Mouse (Mus musculus): ENCODE data around the gene Wdr47. TPM values are rescaled to one million over a fixed set of nuclear protein-coding genes. Genes with fewer than 3 reads are reported as not detected.
"Not testable (repeated sequence)": the region's sequence is repeated elsewhere in the genome, so short reads cannot be mapped to it uniquely, and the experiment has no call there.

Wdr47 gene
- polyA plus RNA-seq, 1 experiment from 2014 or later, result 124 TPM

- no peak for ATAC-seq
- Histone ChIP-seq H3K9me3 (replicated peaks; ENCODE audit: control insufficient read depth, low read length, poor library complexity, severe bottlenecking) (no peaks in the 10 kb centered on the region), H3K27me3 (ENCODE audit: control insufficient read depth, insufficient read depth, low read depth, low read length) (no peaks in the 10 kb centered on the region), H3K4me2 (ENCODE audit: low read length) (no peak overlapping the region), H3K27ac (ENCODE audit: low read length) (peak overlapping the region; percentile 10; the same call in 1 of the 2 replicates), H3K4me1 (ENCODE audit: control insufficient read depth, insufficient read depth, low read length) (peaks cover 12% of the 10 kb centered on the region), H3K4me3 (ENCODE audit: low read depth, low read length) (no peak overlapping the region), H3K36me3 (ENCODE audit: control insufficient read depth, insufficient read depth, low read length) (no peaks in the 10 kb centered on the region), H3K9ac (ENCODE audit: low read depth, low read length) (no peak overlapping the region)
- 7% methylated on average over 15 of the region's 15 CpGs for WGBS
Measured at GRCm38 (mm10) chr3:108567990-108568877, 22.8 kb upstream of the Wdr47 start.

GRCm38 (mm10) chr3:108569636-108570035, 21.4 kb upstream of the Wdr47 start:
- peaks cover 17% of the 10 kb centered on the region for H3K4me1 ChIP-seq (ENCODE audit: control insufficient read depth, insufficient read depth, low read length)
- H3K27me3 ChIP-seq (ENCODE audit: control insufficient read depth, insufficient read depth, low read depth, low read length); H3K27ac ChIP-seq (ENCODE audit: low read length); H3K9me3 ChIP-seq (replicated peaks; ENCODE audit: control insufficient read depth, low read length, poor library complexity, severe bottlenecking); H3K4me2 ChIP-seq (ENCODE audit: low read length); ATAC-seq; H3K36me3 ChIP-seq (ENCODE audit: control insufficient read depth, insufficient read depth, low read length); H3K4me3 ChIP-seq (ENCODE audit: low read depth, low read length); H3K9ac ChIP-seq (ENCODE audit: low read depth, low read length): not testable (repeated sequence)
- WGBS, result 59% methylated on average over 2 of the region's 3 CpGs

- H3K27ac ChIP-seq (ENCODE audit: low read length), result no peak overlapping the region
- ATAC-seq, result no peak
Measured at GRCm38 (mm10) chr3:108570813-108571212, 20.3 kb upstream of the Wdr47 start.

GRCm38 (mm10) chr3:108571443-108572294, 19.4 kb upstream of the Wdr47 start, which contains the start of gene Taf13:
Taf13 (plus strand) TSS chr3:108571698.
- peak within 1 kb of the TSS; percentile 70 for H3K27ac ChIP-seq (ENCODE audit: low read length)
- H3K27me3 ChIP-seq (ENCODE audit: control insufficient read depth, insufficient read depth, low read depth, low read length), result no peaks in the 10 kb centered on the region
- peak within 1 kb of the TSS; percentile 47 for H3K4me3 ChIP-seq (ENCODE audit: low read depth, low read length)
- H3K4me1 ChIP-seq (ENCODE audit: control insufficient read depth, insufficient read depth, low read length), result peaks cover 17% of the 10 kb centered on the region
- peak within 1 kb of the TSS; percentile 79 for H3K4me2 ChIP-seq (ENCODE audit: low read length)
- peak; percentile 98 for ATAC-seq
- H3K9ac ChIP-seq (ENCODE audit: low read depth, low read length), result peak within 1 kb of the TSS; percentile 59
- no peaks in the 10 kb centered on the region for H3K9me3 ChIP-seq (replicated peaks; ENCODE audit: control insufficient read depth, low read length, poor library complexity, severe bottlenecking)
- H3K36me3 ChIP-seq (ENCODE audit: control insufficient read depth, insufficient read depth, low read length), result no peaks in the 10 kb centered on the region
- 2% methylated on average over 42 of the region's 42 CpGs for WGBS

More at GRCm38 (mm10) chr3:108570813-108571212, 20.3 kb upstream of the Wdr47 start:
- Histone ChIP-seq H3K36me3 (ENCODE audit: control insufficient read depth, insufficient read depth, low read length) (no peaks in the 10 kb centered on the region), H3K9me3 (replicated peaks; ENCODE audit: control insufficient read depth, low read length, poor library complexity, severe bottlenecking) (no peaks in the 10 kb centered on the region), H3K4me1 (ENCODE audit: control insufficient read depth, insufficient read depth, low read length) (peaks cover 17% of the 10 kb centered on the region), H3K27me3 (ENCODE audit: control insufficient read depth, insufficient read depth, low read depth, low read length) (no peaks in the 10 kb centered on the region), H3K4me3 (ENCODE audit: low read depth, low read length) (no peak overlapping the region), H3K9ac (ENCODE audit: low read depth, low read length) (no peak overlapping the region), H3K4me2 (ENCODE audit: low read length) (no peak overlapping the region)
- 92% methylated on average over 14 of the region's 14 CpGs for WGBS

- H3K9me3 ChIP-seq (replicated peaks; ENCODE audit: control insufficient read depth, low read length, poor library complexity, severe bottlenecking), result no peaks in the 10 kb centered on the region
- WGBS, result 39% methylated on average over 18 of the region's 18 CpGs
- no peak for ATAC-seq
- peak overlapping the region; percentile 79 for H3K4me2 ChIP-seq (ENCODE audit: low read length)
- H3K4me1 ChIP-seq (ENCODE audit: control insufficient read depth, insufficient read depth, low read length), result peaks cover 17% of the 10 kb centered on the region
- no peak overlapping the region for H3K27ac ChIP-seq (ENCODE audit: low read length)
- H3K4me3 ChIP-seq (ENCODE audit: low read depth, low read length), result peak overlapping the region; percentile 47
- no peaks in the 10 kb centered on the region for H3K36me3 ChIP-seq (ENCODE audit: control insufficient read depth, insufficient read depth, low read length)
- no peaks in the 10 kb centered on the region for H3K27me3 ChIP-seq (ENCODE audit: control insufficient read depth, insufficient read depth, low read depth, low read length)
- H3K9ac ChIP-seq (ENCODE audit: low read depth, low read length), result peak overlapping the region; percentile 59
Measured at GRCm38 (mm10) chr3:108572309-108573010, 18.6 kb upstream of the Wdr47 start.

GRCm38 (mm10) chr3:108574018-108574417, 17.1 kb upstream of the Wdr47 start:
- Histone ChIP-seq H3K4me1 (ENCODE audit: control insufficient read depth, insufficient read depth, low read length) (peaks cover 17% of the 10 kb centered on the region), H3K27me3 (ENCODE audit: control insufficient read depth, insufficient read depth, low read depth, low read length) (no peaks in the 10 kb centered on the region), H3K9ac (ENCODE audit: low read depth, low read length) (no peak overlapping the region), H3K4me2 (ENCODE audit: low read length) (no peak overlapping the region), H3K27ac (ENCODE audit: low read length) (no peak overlapping the region), H3K9me3 (replicated peaks; ENCODE audit: control insufficient read depth, low read length, poor library complexity, severe bottlenecking) (no peaks in the 10 kb centered on the region), H3K36me3 (ENCODE audit: control insufficient read depth, insufficient read depth, low read length) (no peaks in the 10 kb centered on the region), H3K4me3 (ENCODE audit: low read depth, low read length) (no peak overlapping the region)
- 91% methylated on average over 5 of the region's 5 CpGs for WGBS
- ATAC-seq, result no peak

GRCm38 (mm10) chr3:108584580-108584979, 6.5 kb upstream of the Wdr47 start:
- no peaks in the 10 kb centered on the region for H3K9me3 ChIP-seq (replicated peaks; ENCODE audit: control insufficient read depth, low read length, poor library complexity, severe bottlenecking)
- no peak overlapping the region for H3K9ac ChIP-seq (ENCODE audit: low read depth, low read length)
- ATAC-seq, result no peak
- no peak overlapping the region for H3K4me2 ChIP-seq (ENCODE audit: low read length)
- no peak overlapping the region for H3K4me3 ChIP-seq (ENCODE audit: low read depth, low read length)
- WGBS, result 82% methylated on average over 4 of the region's 4 CpGs
- H3K36me3 ChIP-seq (ENCODE audit: control insufficient read depth, insufficient read depth, low read length), result no peaks in the 10 kb centered on the region
- H3K4me1 ChIP-seq (ENCODE audit: control insufficient read depth, insufficient read depth, low read length), result no peaks in the 10 kb centered on the region
- H3K27me3 ChIP-seq (ENCODE audit: control insufficient read depth, insufficient read depth, low read depth, low read length), result no peaks in the 10 kb centered on the region
- no peak overlapping the region for H3K27ac ChIP-seq (ENCODE audit: low read length)

GRCm38 (mm10) chr3:108588446-108588845, 2.6 kb upstream of the Wdr47 start:
- ATAC-seq, result no peak
- Histone ChIP-seq H3K27ac (ENCODE audit: low read length) (no peak overlapping the region), H3K4me2 (ENCODE audit: low read length) (no peak overlapping the region), H3K36me3 (ENCODE audit: control insufficient read depth, insufficient read depth, low read length) (no peaks in the 10 kb centered on the region), H3K4me1 (ENCODE audit: control insufficient read depth, insufficient read depth, low read length) (peaks cover 5% of the 10 kb centered on the region), H3K9me3 (replicated peaks; ENCODE audit: control insufficient read depth, low read length, poor library complexity, severe bottlenecking) (no peaks in the 10 kb centered on the region), H3K27me3 (ENCODE audit: control insufficient read depth, insufficient read depth, low read depth, low read length) (no peaks in the 10 kb centered on the region), H3K4me3 (ENCODE audit: low read depth, low read length) (no peak overlapping the region), H3K9ac (ENCODE audit: low read depth, low read length) (no peak overlapping the region)
- WGBS, result 41% methylated on average over 2 of the region's 2 CpGs
